Mouse (Mus musculus) lung, embryonic 14.5 days (tissue): ENCODE data around the gene Fyb. TPM values are rescaled to one million over a fixed set of nuclear protein-coding genes. Genes with fewer than 3 reads are reported as not detected.

Source experiments
- ATAC-seq: fragments of 200-750 bp; cut with Nextera tagmentation; 2 replicates; pipeline ENCODE4 v1.8.0; 2017; ENCODE audit warnings: mild to moderate bottlenecking, moderate TSS enrichment, moderate library complexity; ENCODE audit not compliant: insufficient read depth
- DNase-seq: peaks from one replicate; pipeline ENCODE4 v3.0.0-alpha.2; 2015
- H3K27ac ChIP-seq: fragments of 300-500 bp; sonication (generic); 2 replicates; pipeline ENCODE4 v1.5.1; 2014; ENCODE audit warnings: low read depth, mild to moderate bottlenecking, moderate library complexity
- H3K27me3 ChIP-seq: fragments of 300-500 bp; sonication (generic); 2 replicates; pipeline ENCODE4 v1.6.1; 2014; ENCODE audit warnings: low read length, control low read depth; ENCODE audit not compliant: insufficient read depth
- H3K36me3 ChIP-seq: fragments of 300-500 bp; sonication (generic); 2 replicates; pipeline ENCODE4 v1.6.1; 2014; ENCODE audit warnings: control low read depth; ENCODE audit not compliant: insufficient read depth
- H3K4me1 ChIP-seq: fragments of 300-500 bp; sonication (generic); 2 replicates; pipeline ENCODE4 v1.6.1; 2014; ENCODE audit warnings: antibody characterized with exemption, control low read depth; ENCODE audit not compliant: insufficient read depth
- H3K4me2 ChIP-seq: fragments of 300-500 bp; sonication (generic); 2 replicates; pipeline ENCODE4 v1.6.1; 2014; ENCODE audit warnings: mild to moderate bottlenecking
- H3K4me3 ChIP-seq: fragments of 300-500 bp; sonication (generic); 2 replicates; pipeline ENCODE4 v1.5.1; 2014; ENCODE audit warnings: low read depth, low read length
- H3K9ac ChIP-seq: fragments of 300-500 bp; sonication (generic); 2 replicates; pipeline ENCODE4 v1.6.1; 2014
- H3K9me3 ChIP-seq: fragments of 300-500 bp; sonication (generic); 2 replicates; pipeline ENCODE4 v1.6.1; 2016; ENCODE audit warnings: low read depth, low read length, control low read depth
- CTCF ChIP-seq: IDR thresholded peaks from 2 replicates; pipeline ENCODE4 v1.5.1; 2016; ENCODE audit warnings: antibody characterized with exemption, low read depth
- WGBS: fragments of 180-500 bp; shearing (Covaris S2); extraction: QIAGEN DNeasy Blood & Tissue Kit; methylation state at CpG from one replicate; pipeline ENCODE4 v1.1.7; 2014; 5-methylcytosine and 5-hydroxymethylcytosine counted together
- polyA plus RNA-seq: library from polyadenylated mRNA; unstranded; fragments of >200 nt; fragmentation: Nextera tagmentation; extraction: Ambion mirVana; gene quantifications from 2 replicates; pipeline ENCODE4 v1.2.1, GENCODE M21; 2014

Fyb gene
- polyA plus RNA-seq, 1 experiment from 2014 or later: 6.2 TPM

DNA sequence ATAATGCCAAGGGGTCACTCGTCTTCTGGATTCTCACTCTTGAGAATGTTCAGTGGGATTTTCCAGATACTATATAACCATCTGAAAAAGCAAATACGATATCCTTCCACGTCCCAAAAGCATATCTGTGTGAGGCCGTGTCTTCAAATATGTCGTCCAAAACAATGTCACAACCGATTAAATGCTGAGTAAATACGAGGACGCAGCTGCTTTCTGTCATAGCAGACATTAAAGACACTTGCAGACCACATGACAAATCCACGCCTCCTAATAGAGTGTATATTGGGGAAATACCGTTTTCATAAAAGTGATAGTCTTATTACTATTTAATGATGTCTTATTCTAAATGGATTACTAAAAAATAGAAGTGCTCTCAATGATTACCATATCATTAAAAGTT is 38.0 kb downstream of the Fyb start:
- DNase-seq: peak; percentile 63
- Histone ChIP-seq H3K27ac (no peak overlapping the region), H3K4me1 (0 out of 2 replicates have a peak, but pooled peaks cover 9% of the 10 kb centered on the region), H3K4me3 (no peak overlapping the region), H3K4me2 (no peak overlapping the region), H3K9me3 (no peaks in the 10 kb centered on the region), H3K9ac (no peak overlapping the region), H3K27me3 (no peaks in the 10 kb centered on the region), H3K36me3 (no peaks in the 10 kb centered on the region)
- WGBS: 47% methylated on average over 10 of the region's 10 CpGs
- no peak for TF ChIP-seq CTCF
- no peak for ATAC-seq

GRCm38 (mm10) chr15:6562161-6562560 is 39.5 kb downstream of the Fyb start:
- Histone ChIP-seq H3K4me1 (0 out of 2 replicates have a peak, but pooled peaks cover 9% of the 10 kb centered on the region), H3K9me3 (no peaks in the 10 kb centered on the region), H3K4me3 (no peak overlapping the region), H3K27ac (no peak overlapping the region), H3K9ac (no peak overlapping the region), H3K4me2 (no peak overlapping the region), H3K27me3 (no peaks in the 10 kb centered on the region), H3K36me3 (no peaks in the 10 kb centered on the region)
- 87% methylated on average over 4 of the region's 4 CpGs for WGBS
- no peak for DNase-seq
- TF ChIP-seq CTCF: no peak
- no peak for ATAC-seq

DNA sequence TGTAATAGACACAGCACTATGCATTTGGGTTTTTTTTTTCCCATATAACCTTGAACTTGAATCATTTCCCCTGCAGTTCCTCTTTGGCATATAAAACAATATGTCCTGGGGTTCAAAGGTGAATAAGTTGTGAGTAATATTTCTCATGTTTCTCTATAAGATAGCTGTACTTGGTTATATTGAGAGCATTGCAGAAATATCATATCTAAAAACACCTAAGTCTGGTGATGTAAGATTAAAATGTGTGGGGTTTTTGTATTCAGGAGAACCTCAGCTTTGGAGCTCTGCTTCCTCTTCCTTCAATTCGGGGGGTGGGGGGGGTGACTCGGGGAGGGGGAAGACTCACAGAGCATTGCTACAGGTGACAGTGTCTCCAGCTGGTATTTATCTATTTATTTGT is 40.0 kb downstream of the Fyb start:
- 91% methylated on average over 2 of the region's 2 CpGs for WGBS
- Histone ChIP-seq H3K9me3 (no peaks in the 10 kb centered on the region), H3K27ac (no peak overlapping the region), H3K4me1 (0 out of 2 replicates have a peak, but pooled peaks cover 9% of the 10 kb centered on the region), H3K27me3 (no peaks in the 10 kb centered on the region), H3K36me3 (no peaks in the 10 kb centered on the region), H3K4me3 (no peak overlapping the region), H3K9ac (no peak overlapping the region), H3K4me2 (no peak overlapping the region)
- DNase-seq: no peak
- ATAC-seq: no peak
- TF ChIP-seq CTCF: no peak

DNA sequence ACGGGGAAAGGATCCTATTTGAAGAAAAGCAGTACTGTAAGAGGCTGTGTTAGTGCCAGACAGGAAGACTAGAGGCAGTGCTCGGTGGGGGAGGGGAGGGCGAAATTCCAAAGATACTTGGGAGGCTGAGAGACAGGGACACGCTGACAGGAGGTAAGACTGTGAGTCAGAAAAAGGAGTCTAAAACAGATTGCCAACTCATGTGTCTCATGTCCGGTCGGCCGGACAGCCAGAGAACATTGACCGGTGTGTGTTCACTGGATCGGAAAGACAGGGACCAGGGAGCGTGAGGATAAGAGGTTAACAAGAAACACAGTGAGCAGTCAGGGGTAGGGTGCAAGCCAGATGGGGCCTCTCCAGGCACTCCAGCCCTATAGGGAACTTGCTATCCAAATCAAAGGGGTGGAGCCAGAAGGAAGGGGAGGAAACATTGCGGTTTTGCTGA is 42.3 kb downstream of the Fyb start:
- peak overlapping the region; percentile 22; the same call in 1 of the 2 replicates for H3K4me3 ChIP-seq
- peak overlapping the region; percentile 23; the same call in 1 of the 2 replicates for H3K9ac ChIP-seq
- peak overlapping the region; percentile 58 for H3K4me2 ChIP-seq
- no peak for TF ChIP-seq CTCF
- no peaks in the 10 kb centered on the region for H3K27me3 ChIP-seq
- peak; percentile 81 for DNase-seq
- H3K36me3 ChIP-seq: no peaks in the 10 kb centered on the region
- ATAC-seq: peak; percentile 95
- peak overlapping the region; percentile 75 for H3K27ac ChIP-seq
- H3K9me3 ChIP-seq: no peaks in the 10 kb centered on the region
- 0 out of 2 replicates have a peak, but pooled peaks cover 5% of the 10 kb centered on the region for H3K4me1 ChIP-seq
- 5% methylated on average over 11 of the region's 11 CpGs for WGBS

DNA sequence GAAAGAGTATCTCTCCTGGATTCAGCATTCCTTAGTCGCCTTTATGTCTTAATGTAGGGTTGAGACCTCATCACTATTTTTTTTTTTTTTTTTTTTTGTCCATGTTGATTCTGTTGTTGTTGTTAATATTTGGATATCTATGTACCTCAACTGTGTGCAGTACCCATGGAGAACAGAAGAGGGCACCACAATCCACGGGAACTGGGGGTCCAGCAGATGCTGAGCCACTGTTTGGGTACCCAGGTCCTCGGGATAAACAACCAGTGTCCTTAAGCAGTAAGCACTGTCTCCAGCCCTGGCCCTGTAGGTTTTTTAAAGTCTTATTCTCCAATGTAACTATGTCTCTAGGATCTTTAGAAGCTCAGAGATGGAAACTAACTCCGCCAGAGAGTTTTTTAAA is 43.2 kb downstream of the Fyb start:
- WGBS: 90% methylated on average over 4 of the region's 4 CpGs
- TF ChIP-seq CTCF: peak; percentile 26; the same call in 1 of the 2 replicates
- H3K4me3 ChIP-seq: no peak overlapping the region

DNA sequence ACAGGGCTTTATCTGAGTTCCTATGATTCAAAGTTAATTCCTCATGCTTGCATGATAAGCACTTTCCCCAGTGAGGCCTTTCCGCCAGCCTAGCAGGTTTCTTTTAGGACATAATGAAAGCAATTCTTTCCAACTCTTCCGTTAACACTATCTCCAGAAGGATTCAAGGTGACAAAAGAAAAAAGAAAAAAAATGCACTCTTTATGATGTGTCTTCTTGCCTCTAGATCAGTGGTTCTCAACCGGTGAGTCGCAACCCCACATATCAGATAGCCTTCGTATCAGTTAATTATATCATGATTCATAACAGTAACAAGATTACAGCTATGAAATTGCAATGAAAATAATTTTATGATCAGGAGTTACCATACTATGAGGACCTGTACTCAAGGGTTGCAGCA is 45.3 kb downstream of the Fyb start:
- H3K4me1 ChIP-seq: 0 out of 2 replicates have a peak, but pooled peaks cover 2% of the 10 kb centered on the region
- H3K27ac ChIP-seq: no peak overlapping the region
- ATAC-seq: no peak
- H3K27me3 ChIP-seq: no peaks in the 10 kb centered on the region
- H3K9ac ChIP-seq: no peak overlapping the region
- no peak overlapping the region for H3K4me3 ChIP-seq
- H3K4me2 ChIP-seq: no peak overlapping the region
- 81% methylated on average over 5 of the region's 5 CpGs for WGBS
- TF ChIP-seq CTCF: no peak
- DNase-seq: no peak
- H3K9me3 ChIP-seq: no peaks in the 10 kb centered on the region
- H3K36me3 ChIP-seq: no peaks in the 10 kb centered on the region

More for the DNA sequence above, 43.2 kb downstream of the Fyb start:
- Histone ChIP-seq H3K27me3 (no peaks in the 10 kb centered on the region), H3K4me1 (0 out of 2 replicates have a peak, but pooled peaks cover 2% of the 10 kb centered on the region), H3K4me2 (no peak overlapping the region), H3K9ac (no peak overlapping the region), H3K27ac (no peak overlapping the region), H3K9me3 (no peaks in the 10 kb centered on the region), H3K36me3 (no peaks in the 10 kb centered on the region)
- ATAC-seq (no peak), DNase-seq (no peak)

DNA sequence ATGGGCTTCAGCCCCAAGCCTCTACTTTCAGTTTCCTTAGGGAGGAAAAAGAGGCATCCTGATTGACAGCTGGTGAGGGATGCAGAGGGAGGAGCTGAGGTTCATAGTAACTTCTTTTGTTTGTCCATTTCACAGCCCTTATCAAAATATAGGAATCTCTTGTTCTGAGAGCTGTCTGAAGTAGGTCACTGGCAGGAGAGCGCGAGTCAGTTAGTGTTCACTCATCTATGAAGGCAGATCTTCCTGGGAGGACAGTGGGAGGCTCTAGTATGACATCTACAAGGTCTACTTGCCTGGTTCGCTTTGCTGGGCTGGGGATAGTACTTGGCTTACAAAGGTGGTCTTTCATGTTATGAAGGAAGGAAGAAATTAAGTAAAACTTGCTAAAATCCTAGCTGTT is 46.0 kb downstream of the Fyb start:
- no peak for ATAC-seq
- Histone ChIP-seq H3K9me3 (no peaks in the 10 kb centered on the region), H3K4me1 (0 out of 2 replicates have a peak, but pooled peaks cover 2% of the 10 kb centered on the region), H3K36me3 (no peaks in the 10 kb centered on the region), H3K27me3 (no peaks in the 10 kb centered on the region), H3K9ac (no peak overlapping the region), H3K4me2 (no peak overlapping the region), H3K4me3 (no peak overlapping the region), H3K27ac (no peak overlapping the region)
- WGBS: 77% methylated on average over 3 of the region's 3 CpGs
- no peak for TF ChIP-seq CTCF
- DNase-seq: no peak
